Mouse (Mus musculus) stomach, embryonic 16.5 days (tissue): Measurements from ENCODE around the gene Tmem145. TPM values are rescaled to one million over a fixed set of nuclear protein-coding genes. Genes with fewer than 3 reads are reported as not detected.
"Not testable (repeated sequence)": the region's sequence is repeated elsewhere in the genome, so short reads cannot be mapped to it uniquely, and the experiment has no call there.

ENCODE experiments used
- ATAC-seq: fragments of 200-750 bp; cut with Nextera tagmentation; 2 replicates; pipeline ENCODE4 v1.8.0; 2017; ENCODE audit warnings: moderate number of reproducible peaks, moderate TSS enrichment; ENCODE audit not compliant: insufficient read depth, low FRiP score
- H3K27ac ChIP-seq: fragments of 300-500 bp; sonication (generic); 2 replicates; pipeline ENCODE4 v1.5.1; 2014; ENCODE audit warnings: low read length
- H3K27me3 ChIP-seq: fragments of 300-500 bp; sonication (generic); 2 replicates; pipeline ENCODE4 v1.6.1; 2014; ENCODE audit warnings: low read length, control low read depth, mixed read lengths; ENCODE audit not compliant: control insufficient read depth, insufficient read depth
- H3K36me3 ChIP-seq: fragments of 300-500 bp; sonication (generic); 2 replicates; pipeline ENCODE4 v1.6.1; 2014; ENCODE audit warnings: low read length; ENCODE audit not compliant: control insufficient read depth, insufficient read depth
- H3K4me1 ChIP-seq: fragments of 300-500 bp; sonication (generic); 2 replicates; pipeline ENCODE4 v1.6.1; 2014; ENCODE audit warnings: low read length, control low read depth, mixed read lengths; ENCODE audit not compliant: control insufficient read depth, insufficient read depth
- H3K4me2 ChIP-seq: fragments of 300-500 bp; sonication (generic); 2 replicates; pipeline ENCODE4 v1.6.1; 2014; ENCODE audit warnings: low read depth, low read length, mixed read lengths
- H3K4me3 ChIP-seq: fragments of 300-500 bp; sonication (generic); replicated peaks from 2 replicates; pipeline ENCODE4 v1.5.1; 2014; ENCODE audit warnings: mild to moderate bottlenecking, low read length
- H3K9ac ChIP-seq: fragments of 300-500 bp; sonication (generic); 2 replicates; pipeline ENCODE4 v1.6.1; 2014; ENCODE audit warnings: low read length
- H3K9me3 ChIP-seq: fragments of 300-500 bp; sonication (generic); replicated peaks from 2 replicates; pipeline ENCODE4 v1.6.1; 2016; ENCODE audit warnings: low read length, control low read depth; ENCODE audit not compliant: control insufficient read depth
- WGBS: fragments of 180-500 bp; shearing (Covaris S2); extraction: QIAGEN DNeasy Blood & Tissue Kit; methylation state at CpG from one replicate; pipeline ENCODE4 v1.1.7; 2014; 5-methylcytosine and 5-hydroxymethylcytosine counted together
- polyA plus RNA-seq: library from polyadenylated mRNA; unstranded; fragments of >200 nt; fragmentation: Nextera tagmentation; extraction: Ambion mirVana; gene quantifications from 2 replicates; pipeline ENCODE4 v1.2.1, GENCODE M21; 2015

Tmem145 gene
- 0.57 and 0.66 TPM in 2 replicates for polyA plus RNA-seq

- Histone ChIP-seq H3K4me2 (peak within 1 kb of the TSS; percentile 66), H3K9ac (peak within 1 kb of the TSS; percentile 40; the same call in 1 of the 2 replicates), H3K9me3 (no peaks in the 10 kb centered on the region), H3K36me3 (no peaks in the 10 kb centered on the region), H3K27me3 (peaks cover 12% of the 10 kb centered on the region), H3K4me3 (peak within 1 kb of the TSS; percentile 51), H3K27ac (no peak within 1 kb of the TSS), H3K4me1 (peaks cover 9% of the 10 kb centered on the region)
- WGBS: under 1% methylated on average over 47 of the region's 47 CpGs
- ATAC-seq: peak; percentile 46; the same call in 1 of the 2 replicates
Measured at GRCm38 (mm10) chr7:25305956-25306613, at the start of gene Tmem145. Tmem145 (plus strand) TSS chr7:25306106.

- no peak overlapping the region for H3K4me2 ChIP-seq
- H3K27me3 ChIP-seq: no peaks in the 10 kb centered on the region
- 75% methylated on average over 1 of the region's 1 CpGs for WGBS
- no peak for ATAC-seq
- no peaks in the 10 kb centered on the region for H3K36me3 ChIP-seq
- no peaks in the 10 kb centered on the region for H3K4me1 ChIP-seq
- H3K9me3 ChIP-seq: no peaks in the 10 kb centered on the region
- H3K27ac ChIP-seq: no peak overlapping the region
- no peak overlapping the region for H3K9ac ChIP-seq
- no peak overlapping the region for H3K4me3 ChIP-seq
Measured at GRCm38 (mm10) chr7:25261896-25262295, 44.0 kb upstream of the Tmem145 start.

- no peaks in the 10 kb centered on the region for H3K36me3 ChIP-seq
- 37% methylated on average over 17 of the region's 17 CpGs for WGBS
- ATAC-seq: no peak
- no peaks in the 10 kb centered on the region for H3K9me3 ChIP-seq
- H3K4me3 ChIP-seq: no peak overlapping the region
- H3K4me2 ChIP-seq: no peak overlapping the region
- no peak overlapping the region for H3K9ac ChIP-seq
- no peaks in the 10 kb centered on the region for H3K27me3 ChIP-seq
- peaks cover 6% of the 10 kb centered on the region; the same call in 1 of the 2 replicates for H3K4me1 ChIP-seq
- no peak overlapping the region for H3K27ac ChIP-seq
Measured at GRCm38 (mm10) chr7:25263968-25264870, 41.7 kb upstream of the Tmem145 start.

DNA sequence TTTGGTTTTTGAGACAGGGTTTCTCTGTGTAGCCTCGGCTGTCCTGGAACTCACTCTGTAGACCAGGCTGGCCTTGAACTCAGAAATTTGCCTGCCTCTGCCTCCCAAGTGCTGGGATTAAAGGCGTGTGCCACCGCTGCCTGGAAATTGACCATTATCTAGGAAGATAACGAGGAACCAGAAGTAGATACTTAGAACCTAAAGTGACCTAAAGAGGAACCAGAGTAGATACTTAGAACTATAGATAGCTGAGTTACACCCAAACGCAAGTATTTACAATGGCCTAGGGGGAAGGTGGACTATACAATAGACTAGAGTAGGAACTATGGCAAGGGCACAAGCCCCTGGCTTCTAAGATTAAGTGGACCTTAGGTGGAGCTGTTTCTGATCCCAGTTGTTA, 40.2 kb upstream of the Tmem145 start:
- not testable (repeated sequence) for H3K9ac ChIP-seq, H3K4me2 ChIP-seq, H3K9me3 ChIP-seq, H3K27me3 ChIP-seq, ATAC-seq, H3K27ac ChIP-seq, H3K36me3 ChIP-seq, H3K4me3 ChIP-seq
- 79% methylated on average over 5 of the region's 5 CpGs for WGBS
- peaks cover 17% of the 10 kb centered on the region for H3K4me1 ChIP-seq

- Histone ChIP-seq H3K36me3 (peaks cover 3% of the 10 kb centered on the region; the same call in 1 of the 2 replicates), H3K9ac (no peak overlapping the region), H3K27ac (no peak overlapping the region), H3K4me2 (peak overlapping the region; percentile 59; the same call in 1 of the 2 replicates), H3K27me3 (no peaks in the 10 kb centered on the region), H3K4me3 (no peak overlapping the region), H3K9me3 (no peaks in the 10 kb centered on the region), H3K4me1 (peaks cover 17% of the 10 kb centered on the region)
- 85% methylated on average over 8 of the region's 8 CpGs for WGBS
- ATAC-seq: no peak
Measured at GRCm38 (mm10) chr7:25266180-25266962, 39.5 kb upstream of the Tmem145 start.

DNA sequence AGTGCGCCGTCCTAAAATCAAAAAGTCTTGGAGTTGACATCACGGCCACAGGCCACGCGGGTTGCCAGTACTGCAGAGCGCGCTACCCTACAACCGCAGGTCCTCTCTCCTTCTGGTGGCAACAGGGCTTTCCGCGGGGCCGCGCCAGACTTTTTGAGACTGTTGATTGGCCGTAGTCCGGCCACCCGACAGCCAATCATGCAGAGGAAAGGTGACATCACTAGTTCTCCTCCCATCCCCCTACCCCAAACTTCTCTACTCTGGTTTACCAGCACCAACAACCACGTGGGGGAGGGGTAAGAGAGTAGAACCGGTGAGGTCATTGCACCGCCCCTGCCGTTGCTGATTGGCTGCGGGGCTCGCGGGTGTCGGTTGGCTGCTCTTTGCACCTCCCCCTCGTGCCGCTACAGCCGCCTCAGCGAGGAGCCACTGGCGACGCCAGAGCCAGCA, 38.6 kb upstream of the Tmem145 start, which contains the start of gene Cic:
Gene Cic (plus strand): TSS at position 404 of the 450 bp plus-strand sequence.
- H3K27ac ChIP-seq: peak within 1 kb of the TSS; percentile 95
- H3K4me2 ChIP-seq: peak within 1 kb of the TSS; percentile 83
- H3K9me3 ChIP-seq: no peaks in the 10 kb centered on the region
- H3K9ac ChIP-seq: peak within 1 kb of the TSS; percentile 95
- H3K4me1 ChIP-seq: peaks cover 17% of the 10 kb centered on the region
- no peaks in the 10 kb centered on the region for H3K27me3 ChIP-seq
- WGBS: 0% methylated on average over 29 of the region's 29 CpGs
- H3K4me3 ChIP-seq: peak within 1 kb of the TSS; percentile 89
- peaks cover 13% of the 10 kb centered on the region; the same call in 1 of the 2 replicates for H3K36me3 ChIP-seq
- peak; percentile 88 for ATAC-seq

DNA sequence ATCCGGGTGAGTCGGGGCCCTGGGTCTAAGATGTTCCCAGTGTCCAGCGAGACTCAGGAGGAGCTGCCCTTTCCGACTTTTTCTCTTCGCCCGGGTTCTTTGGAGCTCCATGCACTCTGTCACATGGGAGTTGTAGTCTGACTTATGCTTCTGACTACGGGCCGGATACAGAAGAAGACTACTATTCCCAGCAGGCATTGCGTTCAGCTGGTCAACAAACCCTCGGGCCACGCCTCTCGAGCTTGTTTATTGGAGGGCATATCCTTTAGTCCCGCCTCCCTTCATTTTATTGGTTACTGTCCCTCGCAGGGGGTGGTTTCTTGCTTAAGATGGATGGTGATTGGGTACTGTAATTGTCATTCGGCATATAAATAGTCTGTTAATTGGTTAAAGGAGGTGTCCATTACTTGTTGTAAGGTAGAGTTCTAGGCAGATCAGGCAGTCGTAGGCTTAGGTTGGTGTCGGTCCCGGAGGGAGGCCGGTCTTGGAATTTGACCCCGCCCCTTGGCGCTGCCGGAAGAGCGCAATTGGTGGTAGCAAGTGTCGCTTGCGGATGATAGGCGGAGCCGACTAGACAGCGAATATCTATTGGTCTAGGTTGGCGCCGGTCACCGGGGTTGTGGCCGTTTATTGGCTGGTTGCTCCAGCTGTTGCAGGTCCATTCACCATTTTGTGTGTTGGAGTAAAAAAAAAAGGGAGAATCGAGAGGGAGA, 38.0 kb upstream of the Tmem145 start:
- Histone ChIP-seq H3K4me2 (peak overlapping the region; percentile 83), H3K4me1 (peaks cover 17% of the 10 kb centered on the region), H3K27me3 (no peaks in the 10 kb centered on the region), H3K9me3 (no peaks in the 10 kb centered on the region), H3K36me3 (peaks cover 14% of the 10 kb centered on the region; the same call in 1 of the 2 replicates), H3K4me3 (peak overlapping the region; percentile 89), H3K27ac (peak overlapping the region; percentile 95), H3K9ac (peak overlapping the region; percentile 95)
- WGBS: under 1% methylated on average over 33 of the region's 33 CpGs
- peak; percentile 94 for ATAC-seq

DNA sequence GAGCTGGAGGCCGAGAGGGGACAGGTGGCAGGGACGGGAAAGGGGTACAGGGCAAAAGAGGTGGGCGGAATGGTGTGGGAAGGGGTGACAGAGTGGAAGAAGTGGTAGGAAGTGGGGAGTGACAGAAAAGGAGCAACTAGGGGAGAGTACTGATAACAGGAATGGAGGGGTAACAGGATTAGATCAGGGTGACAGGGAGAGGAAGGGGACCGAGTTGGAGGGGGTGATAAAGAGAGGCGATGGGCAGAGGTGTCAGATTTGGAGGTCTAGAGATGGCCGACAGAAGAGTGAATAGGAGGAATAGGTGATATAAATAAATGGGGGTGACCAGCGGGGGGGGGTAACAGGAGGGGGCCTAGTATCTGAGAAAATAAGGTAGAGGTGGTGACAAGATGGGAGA, 37.3 kb upstream of the Tmem145 start:
- Histone ChIP-seq H3K27ac (peak overlapping the region; percentile 90), H3K27me3 (no peaks in the 10 kb centered on the region), H3K4me2 (peak overlapping the region; percentile 83), H3K4me1 (peaks cover 21% of the 10 kb centered on the region), H3K9ac (peak overlapping the region; percentile 95), H3K36me3 (peaks cover 14% of the 10 kb centered on the region; the same call in 1 of the 2 replicates), H3K9me3 (no peaks in the 10 kb centered on the region), H3K4me3 (peak overlapping the region; percentile 89)
- WGBS: 1% methylated on average over 7 of the region's 7 CpGs
- no peak for ATAC-seq
